Mouse (Mus musculus): ENCODE data around the gene Fam78a. TPM values are rescaled to one million over a fixed set of nuclear protein-coding genes. Genes with fewer than 3 reads are reported as not detected.

Fam78a gene
- polyA plus RNA-seq, 1 experiment from 2014 or later: 0.45 TPM

DNA sequence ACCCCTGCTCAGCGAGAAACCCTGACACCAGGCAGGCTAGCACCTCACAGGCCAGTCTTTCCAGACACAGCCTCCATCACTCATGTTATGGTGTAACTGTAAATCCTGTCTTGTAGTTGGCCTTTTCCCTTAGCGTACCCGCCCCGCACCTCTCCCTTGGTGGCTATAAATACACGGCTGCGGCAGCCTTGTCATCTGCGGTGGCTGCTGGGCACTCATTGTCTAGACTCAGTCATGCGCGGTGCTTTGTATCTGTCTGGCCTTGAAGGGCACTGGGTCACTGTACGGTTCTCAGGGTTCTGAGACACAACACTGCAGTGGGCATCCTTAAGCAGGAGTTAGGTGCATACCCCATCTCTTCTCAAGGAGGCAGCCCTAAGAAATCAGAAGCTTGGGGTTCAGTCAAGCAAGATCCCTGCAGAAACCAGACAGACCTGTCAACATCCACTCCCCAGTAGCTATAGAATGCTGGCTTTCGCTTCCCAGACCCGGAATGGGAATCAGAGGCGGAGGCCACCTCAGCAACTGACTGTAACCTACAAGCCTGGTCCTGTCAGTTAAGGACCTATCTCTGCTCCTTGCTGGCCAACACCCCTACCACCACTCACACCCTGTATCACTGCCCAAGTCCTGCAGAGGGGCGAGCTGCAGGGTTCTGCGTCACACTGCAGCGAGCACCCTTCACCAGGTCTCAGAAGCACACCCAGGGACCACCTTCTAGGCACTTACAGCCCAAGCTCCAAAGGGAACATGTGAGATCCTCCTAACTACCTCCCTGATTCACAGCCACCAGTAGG lies 20.7 kb upstream of the Fam78a start:
- H3K27ac ChIP-seq (ENCODE audit: low read length): no peak overlapping the region
- WGBS: 54% methylated on average over 16 of the region's 16 CpGs
- no peak overlapping the region for H3K4me2 ChIP-seq (ENCODE audit: low read length)
- H3K27me3 ChIP-seq (ENCODE audit: control insufficient read depth, insufficient read depth, low read depth, low read length): no peaks in the 10 kb centered on the region
- no peak overlapping the region for H3K9ac ChIP-seq (ENCODE audit: low read depth, low read length)
- H3K4me1 ChIP-seq (ENCODE audit: control insufficient read depth, insufficient read depth, low read length): no peaks in the 10 kb centered on the region
- no peaks in the 10 kb centered on the region for H3K9me3 ChIP-seq (replicated peaks; ENCODE audit: control insufficient read depth, low read length, poor library complexity, severe bottlenecking)
- ATAC-seq: no peak
- peaks cover 11% of the 10 kb centered on the region; the same call in 1 of the 2 replicates for H3K36me3 ChIP-seq (ENCODE audit: control insufficient read depth, insufficient read depth, low read length)
- H3K4me3 ChIP-seq (ENCODE audit: low read depth, low read length): no peak overlapping the region

DNA sequence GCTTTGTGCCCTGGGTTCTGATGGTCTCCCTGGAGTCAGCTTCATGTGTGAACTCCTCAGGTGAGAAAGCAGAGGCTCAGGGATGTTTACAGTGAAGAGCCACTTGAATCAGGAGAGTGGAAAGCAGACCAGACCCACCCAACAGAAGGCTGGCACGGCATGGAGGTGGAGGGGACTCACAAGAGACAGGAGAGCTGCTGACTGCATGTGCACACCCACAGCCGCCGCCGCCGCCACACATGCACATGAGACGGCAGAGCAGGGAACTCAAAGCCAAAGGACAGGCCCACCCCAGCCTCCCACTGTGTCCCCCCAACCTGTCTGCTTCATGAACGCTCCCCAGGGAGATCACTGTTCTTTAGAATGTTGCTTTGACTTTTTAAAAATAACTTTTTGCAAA lies 19.5 kb upstream of the Fam78a start:
- WGBS: 83% methylated on average over 7 of the region's 7 CpGs
- Histone ChIP-seq H3K27ac (ENCODE audit: low read length) (no peak overlapping the region), H3K9ac (ENCODE audit: low read depth, low read length) (no peak overlapping the region), H3K9me3 (replicated peaks; ENCODE audit: control insufficient read depth, low read length, poor library complexity, severe bottlenecking) (no peaks in the 10 kb centered on the region), H3K4me2 (ENCODE audit: low read length) (no peak overlapping the region), H3K4me3 (ENCODE audit: low read depth, low read length) (no peak overlapping the region), H3K4me1 (ENCODE audit: control insufficient read depth, insufficient read depth, low read length) (no peaks in the 10 kb centered on the region), H3K36me3 (ENCODE audit: control insufficient read depth, insufficient read depth, low read length) (peaks cover 8% of the 10 kb centered on the region; the same call in 1 of the 2 replicates), H3K27me3 (ENCODE audit: control insufficient read depth, insufficient read depth, low read depth, low read length) (no peaks in the 10 kb centered on the region)
- no peak for ATAC-seq

DNA sequence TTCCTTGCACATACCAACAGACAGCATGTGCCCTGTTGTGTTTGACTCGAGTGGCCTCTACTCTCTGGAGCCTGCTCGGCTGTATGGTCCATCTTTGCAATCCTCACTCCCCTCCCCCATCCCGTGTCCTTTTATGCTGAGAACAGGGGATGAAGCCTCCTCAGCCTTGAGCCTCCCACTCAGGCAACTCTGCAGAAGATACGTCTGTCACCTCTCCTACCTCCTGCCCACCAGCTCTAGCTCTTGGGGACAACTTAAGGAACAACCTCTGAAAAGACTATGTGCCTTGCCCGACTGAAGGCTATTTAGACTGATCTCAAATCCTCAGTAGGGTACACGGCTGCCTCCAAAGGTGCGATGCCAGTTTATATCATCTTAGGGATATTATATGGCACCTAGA lies 18.9 kb upstream of the Fam78a start:
- WGBS: 79% methylated on average over 7 of the region's 7 CpGs
- H3K27me3 ChIP-seq (ENCODE audit: control insufficient read depth, insufficient read depth, low read depth, low read length): no peaks in the 10 kb centered on the region

DNA sequence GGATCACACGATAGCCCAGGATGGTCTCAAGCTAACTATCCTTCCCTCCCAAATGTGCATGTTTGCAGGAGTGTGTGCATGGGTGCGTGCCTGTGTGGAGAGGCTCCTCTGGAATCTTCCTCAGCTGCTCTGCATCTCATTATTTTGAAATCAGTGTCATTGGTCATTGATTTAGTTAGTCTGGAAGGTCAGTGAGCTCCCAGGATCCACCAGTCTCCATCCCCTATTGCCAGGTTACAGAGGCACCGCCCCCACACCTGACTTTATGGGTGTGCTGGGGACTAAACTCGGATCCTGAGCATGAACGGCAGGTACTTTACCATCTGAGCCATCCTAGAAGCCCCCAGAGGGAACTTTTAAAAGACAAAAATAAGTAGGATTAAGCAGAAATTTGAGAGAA lies 18.3 kb upstream of the Fam78a start:
- H3K4me3 ChIP-seq (ENCODE audit: low read depth, low read length): no peak overlapping the region
- H3K36me3 ChIP-seq (ENCODE audit: control insufficient read depth, insufficient read depth, low read length): peaks cover 6% of the 10 kb centered on the region; the same call in 1 of the 2 replicates
- WGBS: 60% methylated on average over 5 of the region's 5 CpGs
- H3K4me1 ChIP-seq (ENCODE audit: control insufficient read depth, insufficient read depth, low read length): no peaks in the 10 kb centered on the region
- no peaks in the 10 kb centered on the region for H3K9me3 ChIP-seq (replicated peaks; ENCODE audit: control insufficient read depth, low read length, poor library complexity, severe bottlenecking)
- H3K9ac ChIP-seq (ENCODE audit: low read depth, low read length): no peak overlapping the region
- ATAC-seq: no peak
- no peak overlapping the region for H3K4me2 ChIP-seq (ENCODE audit: low read length)
- H3K27me3 ChIP-seq (ENCODE audit: control insufficient read depth, insufficient read depth, low read depth, low read length): no peaks in the 10 kb centered on the region
- H3K27ac ChIP-seq (ENCODE audit: low read length): no peak overlapping the region

More for the DNA sequence above, 18.9 kb upstream of the Fam78a start:
- Histone ChIP-seq H3K9me3 (replicated peaks; ENCODE audit: control insufficient read depth, low read length, poor library complexity, severe bottlenecking) (no peaks in the 10 kb centered on the region), H3K4me1 (ENCODE audit: control insufficient read depth, insufficient read depth, low read length) (no peaks in the 10 kb centered on the region), H3K36me3 (ENCODE audit: control insufficient read depth, insufficient read depth, low read length) (peaks cover 8% of the 10 kb centered on the region; the same call in 1 of the 2 replicates), H3K4me3 (ENCODE audit: low read depth, low read length) (no peak overlapping the region), H3K4me2 (ENCODE audit: low read length) (no peak overlapping the region), H3K9ac (ENCODE audit: low read depth, low read length) (no peak overlapping the region), H3K27ac (ENCODE audit: low read length) (no peak overlapping the region)
- ATAC-seq: no peak

DNA sequence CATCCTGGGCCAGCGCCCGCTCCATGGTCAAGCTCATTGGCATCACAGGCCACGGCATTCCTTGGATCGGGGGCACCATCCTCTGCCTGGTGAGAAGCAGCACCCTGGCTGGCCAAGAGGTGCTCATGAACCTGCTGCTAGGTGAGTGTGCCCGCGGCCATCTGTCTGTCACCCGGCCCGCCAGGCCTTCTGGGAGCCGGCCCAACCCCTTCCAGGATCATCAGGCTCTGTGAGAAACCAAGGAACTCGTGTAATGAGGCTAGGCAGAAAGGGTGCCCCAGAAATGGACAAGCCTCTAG lies 11.4 kb upstream of the Fam78a start:
- Histone ChIP-seq H3K36me3 (ENCODE audit: control insufficient read depth, insufficient read depth, low read length) (peaks cover 6% of the 10 kb centered on the region; the same call in 1 of the 2 replicates), H3K4me3 (ENCODE audit: low read depth, low read length) (peak overlapping the region; percentile 53), H3K27ac (ENCODE audit: low read length) (no peak overlapping the region), H3K4me1 (ENCODE audit: control insufficient read depth, insufficient read depth, low read length) (peaks cover 12% of the 10 kb centered on the region), H3K4me2 (ENCODE audit: low read length) (peak overlapping the region; percentile 94), H3K9ac (ENCODE audit: low read depth, low read length) (peak overlapping the region; percentile 85), H3K9me3 (replicated peaks; ENCODE audit: control insufficient read depth, low read length, poor library complexity, severe bottlenecking) (no peaks in the 10 kb centered on the region), H3K27me3 (ENCODE audit: control insufficient read depth, insufficient read depth, low read depth, low read length) (no peaks in the 10 kb centered on the region)
- WGBS: 79% methylated on average over 10 of the region's 10 CpGs
- ATAC-seq: no peak; the same call in 1 of the 2 replicates

DNA sequence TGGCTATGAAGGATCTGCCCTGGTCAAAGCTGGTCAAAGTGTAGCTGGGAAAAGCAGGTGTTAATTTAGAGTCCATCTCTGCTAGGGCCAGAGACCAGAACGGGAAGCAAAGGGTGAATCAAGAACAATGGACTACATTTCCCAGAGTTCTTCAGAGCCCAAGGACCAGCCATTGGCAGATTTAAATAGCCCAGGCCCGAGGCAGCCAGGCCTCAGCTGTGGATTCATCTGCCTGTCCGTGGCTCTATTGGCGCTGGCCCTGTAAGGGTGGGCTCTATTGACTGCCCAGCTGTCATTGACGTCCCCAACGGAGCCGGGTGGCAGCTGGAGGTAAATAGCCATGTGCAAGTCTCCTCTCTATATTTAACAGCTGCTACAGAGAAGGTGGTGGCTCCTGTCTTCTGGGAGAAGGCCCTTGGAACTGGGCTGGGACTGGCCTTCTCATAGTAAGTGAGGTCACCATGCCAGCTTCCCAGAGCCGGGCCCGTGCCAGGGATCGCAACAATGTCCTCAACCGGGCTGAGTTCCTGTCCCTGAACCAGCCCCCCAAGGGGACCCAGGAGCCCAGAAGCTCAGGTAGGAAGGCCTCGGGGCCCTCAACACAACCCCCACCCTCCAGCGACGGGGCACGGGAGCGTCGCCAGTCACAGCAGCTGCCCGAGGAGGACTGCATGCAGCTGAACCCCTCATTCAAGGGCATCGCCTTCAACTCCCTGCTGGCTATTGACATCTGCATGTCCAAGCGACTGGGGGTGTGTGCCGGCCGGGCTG lies 10.9 kb upstream of the Fam78a start, which contains the start of gene Plpp7:
Plpp7 (plus strand) TSS at position 178 of the 771 bp plus-strand sequence.
- no peaks in the 10 kb centered on the region for H3K9me3 ChIP-seq (replicated peaks; ENCODE audit: control insufficient read depth, low read length, poor library complexity, severe bottlenecking)
- peak within 1 kb of the TSS; percentile 53 for H3K4me3 ChIP-seq (ENCODE audit: low read depth, low read length)
- peaks cover 12% of the 10 kb centered on the region for H3K4me1 ChIP-seq (ENCODE audit: control insufficient read depth, insufficient read depth, low read length)
- no peaks in the 10 kb centered on the region for H3K27me3 ChIP-seq (ENCODE audit: control insufficient read depth, insufficient read depth, low read depth, low read length)
- H3K9ac ChIP-seq (ENCODE audit: low read depth, low read length): peak within 1 kb of the TSS; percentile 85
- H3K36me3 ChIP-seq (ENCODE audit: control insufficient read depth, insufficient read depth, low read length): peaks cover 6% of the 10 kb centered on the region; the same call in 1 of the 2 replicates
- peak within 1 kb of the TSS; percentile 80 for H3K27ac ChIP-seq (ENCODE audit: low read length)
- peak within 1 kb of the TSS; percentile 94 for H3K4me2 ChIP-seq (ENCODE audit: low read length)
- 38% methylated on average over 22 of the region's 22 CpGs for WGBS
- ATAC-seq: peak; percentile 93

DNA sequence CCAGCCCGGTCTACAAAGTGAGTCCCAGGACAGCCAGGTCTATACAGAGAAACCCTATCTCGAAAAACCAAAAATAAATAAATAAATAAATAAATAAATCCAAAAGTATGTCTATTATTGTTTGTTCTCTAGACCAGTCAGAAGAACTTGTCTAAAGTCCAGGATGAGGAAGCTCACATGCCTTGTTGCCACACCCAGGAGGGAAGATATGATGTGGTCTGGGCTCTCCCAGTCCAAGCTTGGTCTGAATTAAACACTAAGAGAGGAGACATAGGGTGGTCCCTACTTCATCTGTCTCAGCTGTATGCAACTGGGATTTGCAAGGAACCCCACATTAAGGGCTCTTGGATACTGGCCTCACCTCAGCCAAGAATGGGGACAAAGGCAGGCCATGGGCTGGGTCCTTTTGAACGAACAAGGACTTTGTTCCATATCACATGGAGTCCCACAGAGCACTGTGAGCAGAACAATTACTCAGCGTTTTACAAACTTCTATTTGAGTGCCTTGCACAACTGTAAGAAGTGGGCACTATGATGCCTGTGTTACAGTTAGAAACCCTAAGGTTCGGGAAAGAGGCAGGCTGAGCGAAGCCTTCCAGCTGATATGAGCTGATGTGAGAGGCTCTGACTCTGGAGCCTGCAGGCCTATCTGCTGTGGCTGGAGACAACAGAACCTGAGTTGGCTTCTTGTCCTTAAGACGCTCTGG lies 9.5 kb upstream of the Fam78a start:
- 82% methylated on average over 7 of the region's 7 CpGs for WGBS
- H3K27ac ChIP-seq (ENCODE audit: low read length): no peak overlapping the region
- no peak overlapping the region for H3K4me3 ChIP-seq (ENCODE audit: low read depth, low read length)
- no peaks in the 10 kb centered on the region for H3K27me3 ChIP-seq (ENCODE audit: control insufficient read depth, insufficient read depth, low read depth, low read length)
- no peak overlapping the region for H3K4me2 ChIP-seq (ENCODE audit: low read length)
- no peaks in the 10 kb centered on the region for H3K9me3 ChIP-seq (replicated peaks; ENCODE audit: control insufficient read depth, low read length, poor library complexity, severe bottlenecking)
- no peak overlapping the region for H3K9ac ChIP-seq (ENCODE audit: low read depth, low read length)
- no peaks in the 10 kb centered on the region for H3K36me3 ChIP-seq (ENCODE audit: control insufficient read depth, insufficient read depth, low read length)
- H3K4me1 ChIP-seq (ENCODE audit: control insufficient read depth, insufficient read depth, low read length): peaks cover 12% of the 10 kb centered on the region
- ATAC-seq: no peak

DNA sequence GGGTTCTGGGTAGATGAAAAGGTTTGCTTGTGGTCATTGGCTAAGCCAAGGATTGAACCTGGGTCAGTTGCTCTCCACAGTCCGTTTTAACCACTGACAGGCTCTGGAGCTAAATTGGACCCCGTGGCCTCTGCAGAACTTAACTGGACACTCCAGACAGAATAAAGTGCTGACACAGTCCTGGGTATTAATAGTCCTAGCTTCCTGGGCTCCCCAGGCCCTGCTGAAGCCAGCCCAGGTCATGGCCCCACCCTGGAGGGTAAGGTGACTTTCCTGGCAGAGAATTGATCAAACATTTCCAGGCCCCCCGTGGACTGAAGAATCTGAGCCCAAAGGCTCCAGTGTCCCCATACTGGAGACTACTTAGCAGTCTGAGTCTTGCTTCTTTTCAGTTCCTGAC lies 7.3 kb upstream of the Fam78a start:
- H3K9me3 ChIP-seq (replicated peaks; ENCODE audit: control insufficient read depth, low read length, poor library complexity, severe bottlenecking): no peaks in the 10 kb centered on the region
- H3K27me3 ChIP-seq (ENCODE audit: control insufficient read depth, insufficient read depth, low read depth, low read length): peaks cover 12% of the 10 kb centered on the region
- no peak overlapping the region for H3K9ac ChIP-seq (ENCODE audit: low read depth, low read length)
- H3K27ac ChIP-seq (ENCODE audit: low read length): no peak overlapping the region
- no peaks in the 10 kb centered on the region for H3K36me3 ChIP-seq (ENCODE audit: control insufficient read depth, insufficient read depth, low read length)
- no peak for ATAC-seq
- H3K4me2 ChIP-seq (ENCODE audit: low read length): no peak overlapping the region
- H3K4me3 ChIP-seq (ENCODE audit: low read depth, low read length): no peak overlapping the region
- peaks cover 16% of the 10 kb centered on the region for H3K4me1 ChIP-seq (ENCODE audit: control insufficient read depth, insufficient read depth, low read length)
- WGBS: 67% methylated on average over 3 of the region's 3 CpGs

Data from midbrain, embryonic 16.5 days (tissue).